In genomic region chr15:102459381-102459780, GRCm38 (mm10) we compare ENCODE assay signal across 8 mouse cellular contexts. TPM values are rescaled to one million over a fixed set of nuclear protein-coding genes. Genes with fewer than 3 reads are reported as not detected.
DNase-seq lines count a peak whose midpoint lies in the region; ATAC-seq and TF ChIP-seq lines count a peak whose summit lies in the region.

No protein-coding gene starts in this region.

- H3K9me3 ChIP-seq in kidney, embryonic 16.5 days (ENCODE audit: low read length) = no peaks in the 10 kb centered on the region
- H3K9me3 ChIP-seq in embryonic facial prominence, embryonic 11.5 days (replicated peaks; ENCODE audit: control insufficient read depth, low read length) = no peaks in the 10 kb centered on the region
- H3K9me3 ChIP-seq in intestine, embryonic 15.5 days = no peaks in the 10 kb centered on the region
- H3K9me3 ChIP-seq in midbrain, postnatal 0 days (ENCODE audit: low read length) = no peaks in the 10 kb centered on the region

- H3K36me3 ChIP-seq in kidney, embryonic 16.5 days (ENCODE audit: insufficient read depth, low read length) = peaks cover 5% of the 10 kb centered on the region; the same call in 1 of the 2 replicates
- H3K36me3 ChIP-seq in embryonic facial prominence, embryonic 11.5 days (replicated peaks; ENCODE audit: control insufficient read depth, insufficient read depth, low read depth, low read length) = no peaks in the 10 kb centered on the region
- H3K36me3 ChIP-seq in intestine, embryonic 15.5 days = 0 out of 2 replicates have a peak, but pooled peaks cover 2% of the 10 kb centered on the region
- 0 out of 2 replicates have a peak, but pooled peaks cover 2% of the 10 kb centered on the region for H3K36me3 ChIP-seq in midbrain, postnatal 0 days (ENCODE audit: insufficient read depth, low read length)

- H3K27ac ChIP-seq in kidney, embryonic 16.5 days (ENCODE audit: low read length) = peak overlapping the region; percentile 12; the same call in 1 of the 2 replicates
- H3K27ac ChIP-seq in embryonic facial prominence, embryonic 11.5 days (replicated peaks; ENCODE audit: low read depth, low read length) = no peak overlapping the region
- H3K27ac ChIP-seq in intestine, embryonic 15.5 days = no peak overlapping the region
- H3K27ac ChIP-seq in midbrain, postnatal 0 days (ENCODE audit: low read depth, low read length) = no peak overlapping the region; the same call in 1 of the 2 replicates

- H3K4me1 ChIP-seq in kidney, embryonic 16.5 days (ENCODE audit: insufficient read depth, low read length) = peaks cover 20% of the 10 kb centered on the region
- H3K4me1 ChIP-seq in embryonic facial prominence, embryonic 11.5 days (ENCODE audit: control insufficient read depth, insufficient read depth, low read length) = no peaks in the 10 kb centered on the region
- H3K4me1 ChIP-seq in intestine, embryonic 15.5 days (replicated peaks) = peaks cover 12% of the 10 kb centered on the region
- H3K4me1 ChIP-seq in midbrain, postnatal 0 days (ENCODE audit: insufficient read depth, low read length) = no peaks in the 10 kb centered on the region

- no peaks in the 10 kb centered on the region for H3K27me3 ChIP-seq in kidney, embryonic 16.5 days (ENCODE audit: insufficient read depth, low read length)
- no peaks in the 10 kb centered on the region for H3K27me3 ChIP-seq in embryonic facial prominence, embryonic 11.5 days (ENCODE audit: control insufficient read depth, insufficient read depth, low read length)
- H3K27me3 ChIP-seq in intestine, embryonic 15.5 days (replicated peaks) = no peaks in the 10 kb centered on the region
- no peaks in the 10 kb centered on the region for H3K27me3 ChIP-seq in midbrain, postnatal 0 days (ENCODE audit: insufficient read depth, low read length)

- no peak for TF ChIP-seq CTCF in midbrain, postnatal 0 days (IDR thresholded peaks at IDR 0.05)

- peak overlapping the region; percentile 50 for H3K4me3 ChIP-seq in kidney, embryonic 16.5 days (ENCODE audit: low read length)
- H3K4me3 ChIP-seq in embryonic facial prominence, embryonic 11.5 days (ENCODE audit: low read depth, low read length) = peak overlapping the region; percentile 37
- peak overlapping the region; percentile 42 for H3K4me3 ChIP-seq in intestine, embryonic 15.5 days (replicated peaks)
- peak overlapping the region; percentile 35 for H3K4me3 ChIP-seq in midbrain, postnatal 0 days (ENCODE audit: low read depth, low read length)

- peak overlapping the region; percentile 58 for H3K9ac ChIP-seq in kidney, embryonic 16.5 days (replicated peaks; ENCODE audit: low read length)
- no peak overlapping the region; the same call in 1 of the 2 replicates for H3K9ac ChIP-seq in embryonic facial prominence, embryonic 11.5 days (replicated peaks; ENCODE audit: low read length)
- H3K9ac ChIP-seq in intestine, embryonic 15.5 days = peak overlapping the region; percentile 21; the same call in 1 of the 2 replicates
- peak overlapping the region; percentile 20; the same call in 1 of the 2 replicates for H3K9ac ChIP-seq in midbrain, postnatal 0 days (replicated peaks; ENCODE audit: low read length, poor library complexity, severe bottlenecking)

- DNase-seq in kidney, adult 18-20 months = no peak
- DNase-seq in embryonic facial prominence, embryonic 11.5 days (ENCODE audit: low spot score) = no peak
- DNase-seq in midbrain, postnatal 0 days (ENCODE audit: low spot score) = no peak
- no peak for DNase-seq in cerebellum, adult 11 months
- no peak for DNase-seq in right cerebral cortex, postnatal 36 days (ENCODE audit: low spot score in 2 of 2)
- no peak for DNase-seq in frontal cortex, postnatal 10 days (ENCODE audit: low spot score in 2 of 2)

- WGBS in kidney, embryonic 16.5 days = 29% methylated on average over 6 of the region's 6 CpGs
- WGBS in embryonic facial prominence, embryonic 11.5 days = 31% methylated on average over 6 of the region's 6 CpGs
- 24% methylated on average over 6 of the region's 6 CpGs for WGBS in intestine, embryonic 15.5 days
- 36% methylated on average over 6 of the region's 6 CpGs for WGBS in midbrain, postnatal 0 days

- no peak for ATAC-seq in kidney, embryonic 16.5 days (ENCODE audit: low FRiP score, low TSS enrichment)
- no peak for ATAC-seq in embryonic facial prominence, embryonic 11.5 days (replicated peaks; ENCODE audit: insufficient number of reproducible peaks, low FRiP score, low TSS enrichment, low read depth)
- peak; percentile 61 for ATAC-seq in intestine, embryonic 15.5 days
- ATAC-seq in midbrain, postnatal 0 days (ENCODE audit: low FRiP score) = no peak

- H3K4me2 ChIP-seq in kidney, embryonic 16.5 days (replicated peaks; ENCODE audit: low read depth, low read length) = peak overlapping the region; percentile 58
- H3K4me2 ChIP-seq in embryonic facial prominence, embryonic 11.5 days (ENCODE audit: low read depth, low read length) = peak overlapping the region; percentile 38
- H3K4me2 ChIP-seq in intestine, embryonic 15.5 days (replicated peaks) = peak overlapping the region; percentile 57
- peak overlapping the region; percentile 52 for H3K4me2 ChIP-seq in midbrain, postnatal 0 days (ENCODE audit: low read depth, low read length, poor library complexity, severe bottlenecking)

RNA-seq across cellular contexts. Expression of gene Prr13, which starts 0.6 kb away (rescaled TPM):
- 81.5 and 94.9 TPM in 2 replicates for polyA plus RNA-seq in kidney, embryonic 16.5 days (2015; fragmentation: Nextera tagmentation; extraction: Ambion mirVana)
- 75.0 and 76.5 TPM in 2 replicates for polyA plus RNA-seq in embryonic facial prominence, embryonic 11.5 days (2014; fragmentation: Nextera tagmentation; extraction: Ambion mirVana)
- polyA plus RNA-seq in intestine, embryonic 15.5 days (2015; fragmentation: Nextera tagmentation; extraction: Ambion mirVana) = 140 and 141 TPM in 2 replicates
- total RNA-seq in midbrain, postnatal 0 days (2014; rRNA removed) = 23.1 and 23.2 TPM in 2 replicates
- 93.5 and 99.1 TPM in 2 replicates for polyA plus RNA-seq in midbrain, postnatal 0 days (2015; fragmentation: Nextera tagmentation; extraction: Ambion mirVana)

RNA-seq across cellular contexts. Expression of gene Pcbp2, which starts 11.0 kb away (rescaled TPM):
- 209 and 212 TPM in 2 replicates for polyA plus RNA-seq in kidney, embryonic 16.5 days (2015; fragmentation: Nextera tagmentation; extraction: Ambion mirVana)
- polyA plus RNA-seq in embryonic facial prominence, embryonic 11.5 days (2014; fragmentation: Nextera tagmentation; extraction: Ambion mirVana) = 288 and 290 TPM in 2 replicates
- 178 and 182 TPM in 2 replicates for polyA plus RNA-seq in intestine, embryonic 15.5 days (2015; fragmentation: Nextera tagmentation; extraction: Ambion mirVana)
- 150 and 181 TPM in 2 replicates for total RNA-seq in midbrain, postnatal 0 days (2014; rRNA removed)
- 90.3 and 103 TPM in 2 replicates for polyA plus RNA-seq in midbrain, postnatal 0 days (2015; fragmentation: Nextera tagmentation; extraction: Ambion mirVana)

RNA-seq across cellular contexts. Expression of gene Amhr2, which starts 14.2 kb away (rescaled TPM):
- polyA plus RNA-seq in kidney, embryonic 16.5 days (2015; fragmentation: Nextera tagmentation; extraction: Ambion mirVana) = 1.7 and 2.0 TPM in 2 replicates
- 0.24 TPM in 1 of 2 replicates, not detected in the other for polyA plus RNA-seq in embryonic facial prominence, embryonic 11.5 days (2014; fragmentation: Nextera tagmentation; extraction: Ambion mirVana)
- polyA plus RNA-seq in intestine, embryonic 15.5 days (2015; fragmentation: Nextera tagmentation; extraction: Ambion mirVana) = 0.54 and 1.2 TPM in 2 replicates
- 0.38 and 0.85 TPM in 2 replicates for total RNA-seq in midbrain, postnatal 0 days (2014; rRNA removed)
- 0.60 and 1.0 TPM in 2 replicates for polyA plus RNA-seq in midbrain, postnatal 0 days (2015; fragmentation: Nextera tagmentation; extraction: Ambion mirVana)

RNA-seq across cellular contexts. Expression of gene Gm10337, which starts 44.1 kb away (rescaled TPM):
- polyA plus RNA-seq in kidney, embryonic 16.5 days (2015; fragmentation: Nextera tagmentation; extraction: Ambion mirVana) = 6.7 TPM in 1 of 2 replicates, not detected in the other
- polyA plus RNA-seq in embryonic facial prominence, embryonic 11.5 days (2014; fragmentation: Nextera tagmentation; extraction: Ambion mirVana) = 3.4 TPM in 1 of 2 replicates, not detected in the other
- 5.4 TPM in 1 of 2 replicates, not detected in the other for polyA plus RNA-seq in intestine, embryonic 15.5 days (2015; fragmentation: Nextera tagmentation; extraction: Ambion mirVana)
- not detected in 2 replicates for total RNA-seq in midbrain, postnatal 0 days (2014; rRNA removed)
- polyA plus RNA-seq in midbrain, postnatal 0 days (2015; fragmentation: Nextera tagmentation; extraction: Ambion mirVana) = 15.9 and 18.2 TPM in 2 replicates

RNA-seq across cellular contexts. Expression of gene Sp1, which starts 53.4 kb away (rescaled TPM):
- polyA plus RNA-seq in kidney, embryonic 16.5 days (2015; fragmentation: Nextera tagmentation; extraction: Ambion mirVana) = 10.6 and 11.3 TPM in 2 replicates
- polyA plus RNA-seq in embryonic facial prominence, embryonic 11.5 days (2014; fragmentation: Nextera tagmentation; extraction: Ambion mirVana) = 12.8 and 13.9 TPM in 2 replicates
- polyA plus RNA-seq in intestine, embryonic 15.5 days (2015; fragmentation: Nextera tagmentation; extraction: Ambion mirVana) = 9.0 and 9.6 TPM in 2 replicates
- total RNA-seq in midbrain, postnatal 0 days (2014; rRNA removed) = 20.9 and 25.6 TPM in 2 replicates
- 2.2 and 2.8 TPM in 2 replicates for polyA plus RNA-seq in midbrain, postnatal 0 days (2015; fragmentation: Nextera tagmentation; extraction: Ambion mirVana)
